Mouse (Mus musculus) testis, adult 2 months (tissue): ENCODE measurements around the gene Fam107b. TPM values are rescaled to one million over a fixed set of nuclear protein-coding genes. Genes with fewer than 3 reads are reported as not detected.

Experiments
- H3K27ac ChIP-seq: fragments of 200-500 bp; 2 replicates; pipeline ENCODE4 v1.5.1; 2012; ENCODE audit warnings: low read depth, low read length; ENCODE audit not compliant: control insufficient read depth, insufficient read depth
- H3K27me3 ChIP-seq: fragments of 200-500 bp; 2 replicates; pipeline ENCODE4 v1.6.1; 2012; ENCODE audit warnings: mild to moderate bottlenecking, low read length, moderate library complexity; ENCODE audit not compliant: control insufficient read depth, insufficient read depth
- H3K36me3 ChIP-seq: fragments of 200-500 bp; 2 replicates; pipeline ENCODE4 v1.6.1; 2012; ENCODE audit warnings: mild to moderate bottlenecking, low read length; ENCODE audit not compliant: control insufficient read depth, insufficient read depth
- H3K4me1 ChIP-seq: fragments of 200-500 bp; 2 replicates; pipeline ENCODE4 v1.6.1; 2012; ENCODE audit warnings: low read length; ENCODE audit not compliant: control insufficient read depth, insufficient read depth
- H3K4me3 ChIP-seq: fragments of 200-500 bp; 2 replicates; pipeline ENCODE4 v1.5.1; 2012; ENCODE audit warnings: low read depth, mild to moderate bottlenecking, low read length, moderate library complexity, mixed read lengths; ENCODE audit not compliant: control insufficient read depth
- CTCF ChIP-seq: fragments of 200-500 bp; IDR thresholded peaks from 2 replicates; pipeline ENCODE4 v1.5.1; 2012; ENCODE audit warnings: low read depth, mild to moderate bottlenecking, inconsistent platforms, low read length, moderate library complexity; ENCODE audit not compliant: control insufficient read depth, insufficient read depth, insufficient replicate concordance
- POLR2A ChIP-seq: fragments of 200-500 bp; IDR thresholded peaks from 2 replicates; pipeline ENCODE4 v1.6.1; 2012; ENCODE audit warnings: low read depth, mild to moderate bottlenecking, inconsistent platforms, low read length, moderate library complexity; ENCODE audit not compliant: control insufficient read depth
- polyA plus RNA-seq: library from polyadenylated mRNA; depleted of rRNA; stranded (reverse); fragments of >200 nt; gene quantifications from 2 replicates; pipeline ENCODE4 v1.2.3, GENCODE M21; 2012

Fam107b gene
- polyA plus RNA-seq, 1 experiment = 75.0 TPM

GRCm38 (mm10) chr2:3707236-3707635 is 136.9 kb downstream of the Fam107b start:
- TF ChIP-seq CTCF (no peak), POLR2A (no peak)
- Histone ChIP-seq H3K36me3 (no peaks in the 10 kb centered on the region), H3K4me3 (no peak overlapping the region), H3K4me1 (peaks cover 2% of the 10 kb centered on the region; the same call in 1 of the 2 replicates), H3K27me3 (no peaks in the 10 kb centered on the region; the same call in 1 of the 2 replicates), H3K27ac (no peak overlapping the region)

- no peak overlapping the region for H3K4me3 ChIP-seq
- no peaks in the 10 kb centered on the region for H3K36me3 ChIP-seq
- peaks cover 6% of the 10 kb centered on the region for H3K4me1 ChIP-seq
- no peak for TF ChIP-seq POLR2A
- no peak for TF ChIP-seq CTCF
- no peaks in the 10 kb centered on the region; the same call in 1 of the 2 replicates for H3K27me3 ChIP-seq
- H3K27ac ChIP-seq = no peak overlapping the region
These were observed 138.3 kb downstream of the Fam107b start for GRCm38 (mm10) chr2:3708621-3709020.

GRCm38 (mm10) chr2:3709882-3710281 is 139.6 kb downstream of the Fam107b start:
- no peak overlapping the region for H3K27ac ChIP-seq
- H3K4me3 ChIP-seq = no peak overlapping the region
- no peaks in the 10 kb centered on the region; the same call in 1 of the 2 replicates for H3K36me3 ChIP-seq
- H3K27me3 ChIP-seq = no peaks in the 10 kb centered on the region; the same call in 1 of the 2 replicates
- TF ChIP-seq POLR2A = no peak
- TF ChIP-seq CTCF = no peak
- peaks cover 12% of the 10 kb centered on the region for H3K4me1 ChIP-seq

- Histone ChIP-seq H3K27me3 (no peaks in the 10 kb centered on the region; the same call in 1 of the 2 replicates), H3K4me3 (no peak overlapping the region), H3K4me1 (peaks cover 12% of the 10 kb centered on the region), H3K36me3 (no peaks in the 10 kb centered on the region; the same call in 1 of the 2 replicates), H3K27ac (no peak overlapping the region)
- no peak for TF ChIP-seq POLR2A
- TF ChIP-seq CTCF = no peak
These were observed 140.2 kb downstream of the Fam107b start for GRCm38 (mm10) chr2:3710521-3710920.

- Histone ChIP-seq H3K4me1 (peaks cover 12% of the 10 kb centered on the region), H3K4me3 (no peak overlapping the region; the same call in 1 of the 2 replicates), H3K36me3 (no peaks in the 10 kb centered on the region; the same call in none of the 2 replicates), H3K27me3 (no peaks in the 10 kb centered on the region; the same call in 1 of the 2 replicates), H3K27ac (no peak overlapping the region)
- TF ChIP-seq POLR2A (no peak), CTCF (no peak)
These were observed 142.2 kb downstream of the Fam107b start for GRCm38 (mm10) chr2:3712369-3713042.

GRCm38 (mm10) chr2:3713212-3713681 is 143.0 kb downstream of the Fam107b start:
- H3K36me3 ChIP-seq = no peaks in the 10 kb centered on the region; the same call in none of the 2 replicates
- TF ChIP-seq POLR2A (peak; percentile 82), CTCF (no peak)
- H3K27ac ChIP-seq = peak overlapping the region; percentile 89
- no peaks in the 10 kb centered on the region; the same call in 1 of the 2 replicates for H3K27me3 ChIP-seq
- peak overlapping the region; percentile 95 for H3K4me3 ChIP-seq
- H3K4me1 ChIP-seq = peaks cover 12% of the 10 kb centered on the region

GRCm38 (mm10) chr2:3713682-3714361 is 143.5 kb downstream of the Fam107b start:
- Histone ChIP-seq H3K36me3 (no peaks in the 10 kb centered on the region; the same call in none of the 2 replicates), H3K4me1 (peaks cover 12% of the 10 kb centered on the region), H3K4me3 (peak overlapping the region; percentile 95), H3K27ac (peak overlapping the region; percentile 89), H3K27me3 (no peaks in the 10 kb centered on the region; the same call in 1 of the 2 replicates)
- TF ChIP-seq POLR2A (peak; percentile 18; the same call in 1 of the 2 replicates), CTCF (no peak)
